In the genomic region with DNA sequence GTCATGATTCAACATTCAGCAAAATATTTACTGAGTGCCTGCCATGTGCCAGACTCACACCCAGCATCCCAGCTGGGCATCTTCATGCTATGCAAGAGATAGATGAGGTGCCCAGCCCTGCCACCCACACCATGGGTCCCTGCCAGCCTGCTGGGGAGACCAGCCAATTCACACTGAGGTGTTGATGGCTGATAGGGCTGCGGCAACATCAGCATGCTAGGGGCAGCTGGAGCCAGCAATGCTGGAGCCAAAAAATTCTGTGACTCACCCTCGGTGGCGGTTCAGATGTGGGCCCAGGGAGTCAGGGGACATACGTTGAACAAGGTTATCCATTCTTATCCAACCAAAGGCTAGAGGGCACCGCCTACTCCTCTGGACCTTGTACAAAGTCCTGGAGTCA, we compare ENCODE assay signal across 10 mouse cellular contexts. TPM values are rescaled to one million over a fixed set of nuclear protein-coding genes. Genes with fewer than 3 reads are reported as not detected.
DNase-seq lines count a peak whose midpoint lies in the region; ATAC-seq and TF ChIP-seq lines count a peak whose summit lies in the region.
"Had no signal": no experiment of that assay in that cellular context is flagged by ENCODE, and none has a peak within 500 bp of the region (broad histone marks: within the 10 kb centered on the region; RNA-seq: fewer than 3 reads in every experiment).

No protein-coding gene starts in this region.

- H3K4me3 ChIP-seq in small intestine, adult 2 months (ENCODE audit: low read depth, low read length) = no peak overlapping the region; the same call in 1 of the 2 replicates
- H3K4me3 ChIP-seq: embryonic facial prominence, embryonic 15.5 days; megakaryocyte, embryonic 14.5 days had no signal

- TF ChIP-seq CTCF in small intestine, adult 2 months (IDR thresholded peaks at IDR 0.05; ENCODE audit: extremely low read depth, insufficient read length, insufficient replicate concordance, low read depth, low read length) = no peak

- WGBS in small intestine, adult 2 months = 18% methylated on average over 5 of the region's 5 CpGs

- peaks cover 40% of the 10 kb centered on the region for H3K4me1 ChIP-seq in small intestine, adult 2 months (ENCODE audit: control insufficient read depth, insufficient read depth, insufficient read length, low read length)

- no peaks in the 10 kb centered on the region for H3K36me3 ChIP-seq in small intestine, adult 2 months (ENCODE audit: control insufficient read depth, insufficient read depth, low read length)
- H3K36me3 ChIP-seq: embryonic facial prominence, embryonic 15.5 days had no signal

- no peaks in the 10 kb centered on the region for H3K27me3 ChIP-seq in small intestine, adult 2 months (ENCODE audit: control insufficient read depth, insufficient read depth, low read length)
- H3K27me3 ChIP-seq: embryonic facial prominence, embryonic 15.5 days had no signal

- no peak for ATAC-seq in CD4-positive, CD25-positive, alpha-beta regulatory T cell, adult 4 months

- peak overlapping the region; percentile 35 for H3K27ac ChIP-seq in small intestine, adult 2 months (ENCODE audit: insufficient read depth, low read depth, low read length)
- H3K27ac ChIP-seq: embryonic facial prominence, embryonic 15.5 days had no signal

- TF ChIP-seq POLR2A in small intestine, adult 2 months (IDR thresholded peaks at IDR 0.05; ENCODE audit: low read depth, low read length) = no peak

- DNase-seq in urinary bladder, postnatal 14 days (ENCODE audit: low spot score) = peak; percentile 53
- no peak for DNase-seq in urinary bladder, postnatal 4 days (ENCODE audit: low spot score in 2 of 2)
- peak; percentile 64 for DNase-seq in heart, adult 8-10 months (ENCODE audit: low spot score)
- DNase-seq in layer of hippocampus, postnatal 36 days = peak; percentile 65 to 68
- no peak for DNase-seq in kidney, adult 9 months
- no peak for DNase-seq in kidney, postnatal 4 days

RNA-seq across cellular contexts. Expression of gene Prss22, which starts 2.5 kb away (rescaled TPM):
- total RNA-seq in heart, adult 8-10 months (2022) = not detected
- total RNA-seq in layer of hippocampus, postnatal 36 days (2021) = not detected
- 0.06 and 0.25 TPM in 2 replicates for polyA plus RNA-seq in small intestine, adult 2 months (2012; rRNA removed)
- not detected for polyA plus RNA-seq in CD4-positive, CD25-positive, alpha-beta regulatory T cell, adult 4 months (2017; shearing (Covaris generic))

RNA-seq across cellular contexts. Expression of gene Prss30, which starts 20.0 kb away (rescaled TPM):
- total RNA-seq in heart, adult 8-10 months (2022) = not detected
- total RNA-seq in layer of hippocampus, postnatal 36 days (2021) = not detected
- 22.9 and 150 TPM in 2 replicates for polyA plus RNA-seq in small intestine, adult 2 months (2012; rRNA removed)
- not detected for polyA plus RNA-seq in CD4-positive, CD25-positive, alpha-beta regulatory T cell, adult 4 months (2017; shearing (Covaris generic))
- polyA plus RNA-seq: embryonic facial prominence, embryonic 15.5 days had no signal

RNA-seq across cellular contexts. Expression of gene Prss27, which starts 37.5 kb away (rescaled TPM):
- total RNA-seq in heart, adult 8-10 months (2022) = not detected
- not detected for total RNA-seq in layer of hippocampus, postnatal 36 days (2021)
- polyA plus RNA-seq in small intestine, adult 2 months (2012; rRNA removed) = 3.9 and 4.0 TPM in 2 replicates
- polyA plus RNA-seq in CD4-positive, CD25-positive, alpha-beta regulatory T cell, adult 4 months (2017; shearing (Covaris generic)) = not detected

RNA-seq across cellular contexts. Expression of gene Sbpl, which starts 45.3 kb away (rescaled TPM):
- not detected for total RNA-seq in heart, adult 8-10 months (2022)
- not detected for total RNA-seq in layer of hippocampus, postnatal 36 days (2021)
- polyA plus RNA-seq in small intestine, adult 2 months (2012; rRNA removed) = not detected in 2 replicates
- not detected for polyA plus RNA-seq in CD4-positive, CD25-positive, alpha-beta regulatory T cell, adult 4 months (2017; shearing (Covaris generic))
- polyA plus RNA-seq: embryonic facial prominence, embryonic 15.5 days had no signal

RNA-seq across cellular contexts. Expression of gene Sbp, which starts 58.9 kb away (rescaled TPM):
- total RNA-seq in heart, adult 8-10 months (2022) = not detected
- not detected for total RNA-seq in layer of hippocampus, postnatal 36 days (2021)
- polyA plus RNA-seq in small intestine, adult 2 months (2012; rRNA removed) = not detected in 2 replicates
- not detected for polyA plus RNA-seq in CD4-positive, CD25-positive, alpha-beta regulatory T cell, adult 4 months (2017; shearing (Covaris generic))
- polyA plus RNA-seq: embryonic facial prominence, embryonic 15.5 days had no signal

Comparison
In these comparisons a context has a peak if more than half of its experiments do, and no peak if none do; other contexts are left out.
1. DNase-seq: peak in urinary bladder, postnatal 14 days (single experiment), heart, adult 8-10 months (single experiment) and layer of hippocampus, postnatal 36 days (2 of 2); none in urinary bladder, postnatal 4 days (0 of 2), kidney, adult 9 months (single experiment) and kidney, postnatal 4 days (0 of 2).